14 mouse cellular contexts compared by ENCODE assay signal in the genomic region with DNA sequence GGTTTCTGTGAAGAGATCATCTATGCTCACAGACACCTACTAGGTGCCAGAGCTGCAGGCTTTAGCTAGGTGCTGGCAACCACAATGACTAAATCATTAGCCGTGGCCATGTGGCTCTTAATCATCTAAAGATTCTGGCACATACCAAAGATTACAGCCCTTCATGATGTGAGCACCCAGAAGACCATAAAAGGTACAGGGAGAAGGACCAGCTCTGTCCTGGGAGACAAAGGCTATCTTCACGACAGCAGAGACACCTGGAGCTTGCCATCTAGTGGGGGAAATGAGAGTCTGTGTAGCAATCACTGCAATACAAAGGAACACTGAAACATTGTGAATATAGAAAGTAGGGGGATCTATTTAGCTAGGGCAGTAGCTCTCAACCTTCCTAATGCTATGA.
A peak's percentile ranks its signal among the peaks of the same experiment; 100 is the strongest.
DNase-seq lines count a peak whose midpoint lies in the region; ATAC-seq and TF ChIP-seq lines count a peak whose summit lies in the region.
"Had no signal": no experiment of that assay in that cellular context is flagged by ENCODE, and none has a peak within 500 bp of the region (broad histone marks: within the 10 kb centered on the region; RNA-seq: fewer than 3 reads in every experiment).

No protein-coding gene starts in this region.

- intact Hi-C loops in heart, postnatal 36 days (cut with DNase I), result loop anchor here (5.0 kb wide), 1 partner anchor 86 kb away; no protein-coding TSS in a partner anchor

- TF ChIP-seq POLR2A in cerebellum, adult 2 months (IDR thresholded peaks at IDR 0.05; ENCODE audit: borderline replicate concordance, insufficient read depth, low read length), result no peak

- H3K4me1 ChIP-seq in cerebellum, adult 2 months (ENCODE audit: control insufficient read depth, insufficient read depth, low read length), result peaks cover 37% of the 10 kb centered on the region
- peaks cover 15% of the 10 kb centered on the region for H3K4me1 ChIP-seq in heart, postnatal 0 days (ENCODE audit: control insufficient read depth, insufficient read depth)
- H3K4me1 ChIP-seq in stomach, postnatal 0 days (replicated peaks; ENCODE audit: control insufficient read depth, insufficient read depth), result peaks cover 2% of the 10 kb centered on the region; the same call in 1 of the 2 replicates

- H3K4me3 ChIP-seq in cerebellum, adult 2 months (replicated peaks; ENCODE audit: insufficient read depth, low read depth, low read length), result no peak overlapping the region
- H3K4me3 ChIP-seq in heart, postnatal 0 days (ENCODE audit: low read depth, low read length), result no peak overlapping the region
- H3K4me3 ChIP-seq in stomach, postnatal 0 days (ENCODE audit: low read depth, low read length), result no peak overlapping the region
- H3K4me3 ChIP-seq: limb, embryonic 13.5 days; midbrain, embryonic 15.5 days had no signal

- no peaks in the 10 kb centered on the region for H3K27me3 ChIP-seq in cerebellum, adult 2 months (ENCODE audit: control insufficient read depth, insufficient read depth, low read length)
- H3K27me3 ChIP-seq in heart, postnatal 0 days (ENCODE audit: control insufficient read depth, insufficient read depth, low read length), result no peaks in the 10 kb centered on the region
- no peaks in the 10 kb centered on the region for H3K27me3 ChIP-seq in stomach, postnatal 0 days (ENCODE audit: control insufficient read depth, insufficient read depth, low read length)
- H3K27me3 ChIP-seq: midbrain, embryonic 15.5 days had no signal

- H3K9me3 ChIP-seq in heart, postnatal 0 days (replicated peaks; ENCODE audit: control insufficient read depth, low read length), result no peaks in the 10 kb centered on the region
- H3K9me3 ChIP-seq in stomach, postnatal 0 days (ENCODE audit: control insufficient read depth, low read length), result no peaks in the 10 kb centered on the region
- H3K9me3 ChIP-seq: limb, embryonic 13.5 days; midbrain, embryonic 15.5 days had no signal

- H3K4me2 ChIP-seq in heart, postnatal 0 days (ENCODE audit: low read depth, low read length), result no peak overlapping the region
- H3K4me2 ChIP-seq in stomach, postnatal 0 days (replicated peaks; ENCODE audit: low read depth), result no peak overlapping the region
- H3K4me2 ChIP-seq: heart, embryonic 11.5 days; limb, embryonic 13.5 days; midbrain, embryonic 15.5 days had no signal

- no peak for TF ChIP-seq EP300 in heart, postnatal 0 days (IDR thresholded peaks at IDR 0.05; ENCODE audit: low read depth)
- no peak for TF ChIP-seq EP300 in stomach, postnatal 0 days (optimal IDR thresholded peaks at IDR 0.05)

- no peaks in the 10 kb centered on the region for H3K36me3 ChIP-seq in heart, postnatal 0 days (replicated peaks; ENCODE audit: control insufficient read depth, insufficient read depth, low read length)
- no peaks in the 10 kb centered on the region for H3K36me3 ChIP-seq in stomach, postnatal 0 days (ENCODE audit: control insufficient read depth, insufficient read depth, low read length)
- H3K36me3 ChIP-seq: limb, embryonic 13.5 days; midbrain, embryonic 15.5 days had no signal

- no peak overlapping the region for H3K27ac ChIP-seq in cerebellum, adult 2 months (ENCODE audit: insufficient read depth, low read length)
- H3K27ac ChIP-seq in heart, postnatal 0 days (ENCODE audit: low read depth), result no peak overlapping the region
- no peak overlapping the region for H3K27ac ChIP-seq in stomach, postnatal 0 days (replicated peaks)
- H3K27ac ChIP-seq: limb, embryonic 13.5 days; midbrain, embryonic 15.5 days had no signal

- no peak for ATAC-seq in heart, postnatal 0 days (ENCODE audit: insufficient read depth, low read depth)
- no peak for ATAC-seq in stomach, postnatal 0 days (ENCODE audit: low FRiP score, low TSS enrichment)
- ATAC-seq: midbrain, embryonic 15.5 days had no signal

- WGBS in cerebellum, adult 2 months, result 41% methylated on average over 2 of the region's 2 CpGs
- 12% methylated on average over 2 of the region's 2 CpGs for WGBS in heart, postnatal 0 days
- WGBS in stomach, postnatal 0 days, result 28% methylated on average over 2 of the region's 2 CpGs

- DNase-seq in cerebellum, adult 2 months, result peak in 1 of 2 experiments; percentile 44
- no peak for DNase-seq in cerebellum, postnatal 4 days (ENCODE audit: low spot score in 2 of 2)
- peak; percentile 9 for DNase-seq in heart, postnatal 0 days (ENCODE audit: low spot score)
- DNase-seq in heart, postnatal 36 days, result no peak
- peak; percentile 7 for DNase-seq in lung, postnatal 36 days
- DNase-seq in lung, postnatal 4 days, result no peak
- DNase-seq in stomach, postnatal 0 days (ENCODE audit: low spot score), result no peak
- DNase-seq in right cerebral cortex, adult 18-20 months, result no peak
- DNase-seq: adrenal gland, adult 2 months; kidney, postnatal 10 days; layer of hippocampus, postnatal 36 days had no signal

- peak; percentile 53; the same call in 1 of the 2 replicates for TF ChIP-seq CTCF in cerebellum, adult 2 months (IDR thresholded peaks at IDR 0.05; ENCODE audit: borderline replicate concordance, insufficient read depth, low read depth, low read length)
- peak; percentile 57 for TF ChIP-seq CTCF in heart, postnatal 0 days (IDR thresholded peaks at IDR 0.05; ENCODE audit: low read depth)
- peak; percentile 66 for TF ChIP-seq CTCF in stomach, postnatal 0 days (IDR thresholded peaks at IDR 0.05; ENCODE audit: low read depth)

- no peak overlapping the region for H3K9ac ChIP-seq in heart, postnatal 0 days (replicated peaks; ENCODE audit: low read depth, low read length)
- no peak overlapping the region for H3K9ac ChIP-seq in stomach, postnatal 0 days (ENCODE audit: low read length)
- H3K9ac ChIP-seq: limb, embryonic 13.5 days; midbrain, embryonic 15.5 days had no signal

Comparison
In these comparisons a context has a peak if more than half of its experiments do, and no peak if none do; other contexts are left out.
1. DNase-seq: peak in heart, postnatal 0 days (single experiment) and lung, postnatal 36 days (single experiment); none in cerebellum, postnatal 4 days (0 of 2), heart, postnatal 36 days (0 of 2), lung, postnatal 4 days (0 of 2), stomach, postnatal 0 days (single experiment) and right cerebral cortex, adult 18-20 months (single experiment).
2. Peak in every context shown above with its lines, with median percentiles within 50 percentile points of each other: CTCF ChIP-seq.